Mouse (Mus musculus) fibroblast of lung, adult 2 months (primary cell): Measurements from ENCODE around the gene D6Wsu163e.

Experiments
- DNase-seq: peaks from one replicate; pipeline ENCODE4 v3.0.0-alpha.2; 2011; ENCODE audit warnings: low read depth

D6Wsu163e gene

GRCm38 (mm10) chr6:127006551-127006950 is 66.8 kb downstream of the D6Wsu163e start:
- no peak for DNase-seq

- DNase-seq: no peak
These were observed 70.3 kb downstream of the D6Wsu163e start for GRCm38 (mm10) chr6:127010021-127010420.

- DNase-seq: no peak
These were observed 72.3 kb downstream of the D6Wsu163e start for GRCm38 (mm10) chr6:127011947-127012535.

GRCm38 (mm10) chr6:127014906-127015770 is 75.4 kb downstream of the D6Wsu163e start, which contains the start of gene Fgf6:
Fgf6 (plus strand) TSS chr6:127015586.
- no peak for DNase-seq

- no peak for DNase-seq
These were observed 79.5 kb downstream of the D6Wsu163e start for GRCm38 (mm10) chr6:127019254-127019653.

- DNase-seq: no peak
These were observed 80.7 kb downstream of the D6Wsu163e start for GRCm38 (mm10) chr6:127020431-127020830.

- no peak for DNase-seq
These were observed 85.1 kb downstream of the D6Wsu163e start for GRCm38 (mm10) chr6:127024836-127025235.
